Mouse (Mus musculus) liver, embryonic 14.5 days (tissue): Measurements from ENCODE around the gene Cpne7. TPM values are rescaled to one million over a fixed set of nuclear protein-coding genes. Genes with fewer than 3 reads are reported as not detected.

ENCODE experiments used
- ATAC-seq: fragments of 200-750 bp; cut with Nextera tagmentation; 2 replicates; pipeline ENCODE4 v1.8.0; 2017; ENCODE audit warnings: moderate number of reproducible peaks, mild to moderate bottlenecking, moderate library complexity; ENCODE audit not compliant: insufficient read depth
- DNase-seq, 3 experiments: peaks; one replicate each; pipeline ENCODE4 v3.0.0-alpha.2; 2012 to 2013; ENCODE audit warnings: low read depth in 3 of 3, low spot score in 3 of 3
- H3K27ac ChIP-seq: fragments of 300-500 bp; sonication (generic); 2 replicates; pipeline ENCODE4 v1.5.1; 2014; ENCODE audit warnings: moderate library complexity, mild to moderate bottlenecking, control low read depth, inconsistent platforms
- H3K27me3 ChIP-seq: fragments of 300-500 bp; sonication (generic); 2 replicates; pipeline ENCODE4 v1.6.1; 2014; ENCODE audit warnings: mild to moderate bottlenecking, low read length, moderate library complexity; ENCODE audit not compliant: control insufficient read depth, insufficient read depth
- H3K36me3 ChIP-seq: fragments of 300-500 bp; sonication (generic); replicated peaks from 2 replicates; pipeline ENCODE4 v1.6.1; 2014; ENCODE audit warnings: low read depth; ENCODE audit not compliant: control insufficient read depth, insufficient read depth
- H3K4me1 ChIP-seq, 2 experiments: fragments of 200-500 bp in 1 of 2; fragments of 300-500 bp in 1 of 2; sonication (generic) in 1 of 2; replicated peaks; 2 replicates each; pipeline ENCODE4 v1.6.1; 2012 to 2014; ENCODE audit warnings: antibody characterized with exemption in 1 of 2, inconsistent platforms in 1 of 2, low read length in 1 of 2; ENCODE audit not compliant: control insufficient read depth in 2 of 2, insufficient read depth in 2 of 2
- H3K4me2 ChIP-seq: fragments of 300-500 bp; sonication (generic); 2 replicates; pipeline ENCODE4 v1.6.1; 2014; ENCODE audit warnings: low read depth, mild to moderate bottlenecking, control low read depth, moderate library complexity
- H3K4me3 ChIP-seq, 2 experiments: fragments of 200-500 bp in 1 of 2; fragments of 300-500 bp in 1 of 2; sonication (generic) in 1 of 2; 2 replicates each; pipeline ENCODE4 v1.5.1; 2012 to 2014; ENCODE audit warnings: low read depth in 2 of 2, low read length in 2 of 2, mild to moderate bottlenecking in 2 of 2, control low read depth in 1 of 2, inconsistent platforms in 1 of 2, moderate library complexity in 1 of 2; ENCODE audit not compliant: insufficient read depth in 1 of 2
- H3K9ac ChIP-seq: fragments of 300-500 bp; sonication (generic); replicated peaks from 2 replicates; pipeline ENCODE4 v1.6.1; 2014; ENCODE audit warnings: mild to moderate bottlenecking, control low read depth, moderate library complexity
- H3K9me3 ChIP-seq: fragments of 300-500 bp; sonication (generic); 2 replicates; pipeline ENCODE4 v1.6.1; 2016; ENCODE audit warnings: low read length, mixed read lengths; ENCODE audit not compliant: control insufficient read depth
- CTCF ChIP-seq: IDR thresholded peaks from 2 replicates; pipeline ENCODE4 v1.5.1; 2016; ENCODE audit warnings: antibody characterized with exemption, low read depth, control low read depth
- EP300 ChIP-seq: IDR thresholded peaks from 2 replicates; pipeline ENCODE4 v1.6.1; 2016; ENCODE audit warnings: antibody characterized with exemption, low read depth
- WGBS: fragments of 180-500 bp; shearing (Covaris S2); extraction: QIAGEN DNeasy Blood & Tissue Kit; methylation state at CpG from one replicate; pipeline ENCODE4 v1.1.7; 2014; ENCODE audit not compliant: insufficient replicate concordance; 5-methylcytosine and 5-hydroxymethylcytosine counted together
- polyA plus RNA-seq, 2 experiments: library from polyadenylated mRNA; depleted of rRNA in 1 of 2; stranded (reverse) in 1 of 2; unstranded in 1 of 2; fragments of >200 nt; fragmentation: Nextera tagmentation in 1 of 2; extraction: Ambion mirVana in 1 of 2; gene quantifications; 2 replicates each; pipeline versions ENCODE4 v1.2.1 to v1.2.3; 2012 to 2014

Gene Cpne7
- polyA plus RNA-seq, 2 experiments = 0.65 to 1.9 TPM

DNA sequence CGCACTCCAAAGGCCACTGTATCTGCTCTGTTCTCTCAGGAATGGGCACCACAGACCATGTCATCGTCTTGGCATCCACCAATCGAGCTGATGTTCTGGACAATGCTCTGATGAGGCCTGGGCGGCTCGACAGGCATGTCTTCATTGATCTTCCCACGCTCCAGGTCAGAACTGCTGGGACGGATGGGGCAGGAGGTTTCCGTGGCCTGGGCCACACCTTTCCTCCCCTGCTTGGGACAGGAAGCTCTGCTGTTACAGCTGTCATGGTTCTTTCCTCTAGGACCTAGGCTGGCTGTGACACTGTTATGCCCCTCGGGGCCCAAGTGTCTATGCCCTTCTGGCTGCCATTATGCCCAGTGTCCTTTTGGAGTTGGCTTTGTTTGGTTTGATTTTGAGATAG, 29.9 kb upstream of the Cpne7 start:
- Histone ChIP-seq H3K9ac (no peak overlapping the region), H3K4me3 (no peak overlapping the region), H3K4me2 (no peak overlapping the region), H3K36me3 (peaks cover 11% of the 10 kb centered on the region), H3K27ac (no peak overlapping the region), H3K27me3 (no peaks in the 10 kb centered on the region), H3K4me1 (no peaks in the 10 kb centered on the region), H3K9me3 (no peaks in the 10 kb centered on the region)
- DNase-seq (no peak), ATAC-seq (no peak)
- TF ChIP-seq EP300 (no peak), CTCF (no peak)
- 73% methylated on average over 9 of the region's 9 CpGs for WGBS

DNA sequence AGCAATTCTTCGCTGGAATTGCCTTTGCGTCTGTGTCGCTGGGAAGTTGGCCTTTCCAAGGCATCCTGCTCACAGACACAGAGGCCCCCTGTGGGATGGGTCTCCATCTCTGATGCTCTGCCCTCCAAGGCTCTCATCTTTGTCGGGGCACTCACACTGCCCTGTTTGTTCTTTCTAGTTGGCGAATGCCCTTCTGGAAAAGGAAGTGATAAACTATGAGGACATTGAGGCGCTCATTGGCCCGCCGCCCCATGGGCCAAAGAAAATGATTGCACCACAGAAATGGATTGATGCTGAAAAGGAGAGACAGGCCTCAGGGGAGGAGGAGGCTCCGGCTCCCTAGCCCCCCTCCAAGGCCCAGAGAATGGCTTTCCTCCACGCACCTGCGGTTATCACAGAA, 20.0 kb upstream of the Cpne7 start:
- ATAC-seq (no peak), DNase-seq (no peak)
- no peaks in the 10 kb centered on the region; the same call in 1 of the 2 replicates for H3K36me3 ChIP-seq
- no peak for TF ChIP-seq CTCF
- no peak for TF ChIP-seq EP300
- H3K27ac ChIP-seq = no peak overlapping the region
- H3K4me2 ChIP-seq = no peak overlapping the region
- H3K4me3 ChIP-seq = no peak overlapping the region
- H3K27me3 ChIP-seq = no peaks in the 10 kb centered on the region
- H3K9ac ChIP-seq = no peak overlapping the region
- 83% methylated on average over 11 of the region's 11 CpGs for WGBS
- peaks cover 0 to 4% of the 10 kb centered on the region in 2 experiments; a peak in 3 of 4 replicates for H3K4me1 ChIP-seq
- no peaks in the 10 kb centered on the region for H3K9me3 ChIP-seq

- H3K4me3 ChIP-seq = no peak overlapping the region
- TF ChIP-seq CTCF = no peak
- TF ChIP-seq EP300 = no peak
- 79% methylated on average over 12 of the region's 12 CpGs for WGBS
- H3K27ac ChIP-seq = no peak overlapping the region
- H3K36me3 ChIP-seq = no peaks in the 10 kb centered on the region; the same call in 1 of the 2 replicates
- no peak for ATAC-seq
- DNase-seq = no peak
- no peak overlapping the region for H3K9ac ChIP-seq
- H3K9me3 ChIP-seq = no peaks in the 10 kb centered on the region
- H3K27me3 ChIP-seq = no peaks in the 10 kb centered on the region
- no peak overlapping the region for H3K4me2 ChIP-seq
- peaks cover 0 to 4% of the 10 kb centered on the region in 2 experiments; a peak in 3 of 4 replicates for H3K4me1 ChIP-seq
Observed at GRCm38 (mm10) chr8:123097786-123098584, 19.2 kb upstream of the Cpne7 start.

GRCm38 (mm10) chr8:123100288-123100687, 16.9 kb upstream of the Cpne7 start:
- Histone ChIP-seq H3K9ac (no peak overlapping the region), H3K9me3 (no peaks in the 10 kb centered on the region), H3K4me1 (peaks cover 4 to 6% of the 10 kb centered on the region in 2 experiments), H3K27me3 (no peaks in the 10 kb centered on the region), H3K4me2 (no peak overlapping the region), H3K27ac (no peak overlapping the region), H3K4me3 (no peak overlapping the region), H3K36me3 (peaks cover 22% of the 10 kb centered on the region)
- DNase-seq (no peak), ATAC-seq (no peak)
- 58% methylated on average over 8 of the region's 8 CpGs for WGBS
- TF ChIP-seq EP300 = no peak
- no peak for TF ChIP-seq CTCF

DNA sequence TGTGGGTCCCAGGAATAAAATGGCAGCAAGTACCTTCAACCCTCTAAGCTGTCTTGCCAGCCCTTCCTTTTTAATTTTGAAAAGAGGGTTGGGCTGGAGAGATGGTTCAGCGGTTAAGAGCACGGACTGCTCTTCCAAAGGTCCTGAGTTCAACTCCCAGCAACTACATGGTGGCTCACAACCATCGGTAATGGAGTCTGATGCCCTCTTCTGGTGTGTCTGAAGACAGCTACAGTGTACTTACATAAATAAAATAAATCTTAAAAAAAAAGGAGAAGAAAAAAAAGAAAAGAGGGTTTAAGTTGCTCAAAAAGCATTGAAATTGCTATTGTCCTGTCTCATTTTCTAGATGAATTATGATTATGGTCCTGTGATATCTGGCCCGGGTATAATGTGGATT, 15.9 kb upstream of the Cpne7 start:
- peak overlapping the region; percentile 97 for H3K4me2 ChIP-seq
- no peak for TF ChIP-seq CTCF
- ATAC-seq = no peak

More for the DNA sequence above, 15.9 kb upstream of the Cpne7 start:
- Histone ChIP-seq H3K36me3 (peaks cover 25% of the 10 kb centered on the region), H3K27ac (peak overlapping the region; percentile 69; the same call in 1 of the 2 replicates), H3K4me1 (peaks cover 4 to 6% of the 10 kb centered on the region in 2 experiments), H3K9ac (peak overlapping the region; percentile 82), H3K9me3 (no peaks in the 10 kb centered on the region), H3K4me3 (peak overlapping the region in 1 of 2 experiments; percentile 85; a peak in 2 of 4 replicates), H3K27me3 (no peaks in the 10 kb centered on the region)
- no peak for DNase-seq
- WGBS = 68% methylated on average over 4 of the region's 4 CpGs
